Mouse (Mus musculus): ENCODE results near the gene Cnbd2.

Cnbd2 gene

DNA sequence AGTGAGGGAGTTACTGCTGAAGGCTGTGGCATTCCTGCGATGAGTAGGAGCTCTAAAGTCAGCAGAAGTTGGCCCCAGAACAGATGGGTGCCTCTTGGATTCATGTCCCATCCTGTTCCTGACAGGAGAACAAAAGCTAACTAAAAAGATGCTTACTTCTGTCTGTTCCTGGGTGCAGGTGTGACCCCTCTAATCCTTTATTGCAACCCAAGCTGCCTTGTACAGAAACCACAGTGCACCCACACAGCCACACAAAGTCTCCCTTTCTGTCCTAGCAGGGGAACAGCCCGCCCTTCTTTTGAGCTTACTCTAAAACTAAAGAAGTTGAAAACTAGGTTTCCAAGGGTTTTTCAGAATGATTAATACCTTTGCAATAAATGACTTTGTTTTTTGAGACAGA lies 23.9 kb upstream of the Cnbd2 start:
- H3K4me1 ChIP-seq (replicated peaks; ENCODE audit: low read depth, low read length), result peaks cover 27% of the 10 kb centered on the region
- no peaks in the 10 kb centered on the region for H3K9me3 ChIP-seq (ENCODE audit: low read length)
- no peak for TF ChIP-seq POU5F1 (IDR thresholded peaks at IDR 0.05; ENCODE audit: borderline replicate concordance, low read length)
- H3K4me3 ChIP-seq (replicated peaks; ENCODE audit: low read length), result no peak overlapping the region
- peaks cover 99% of the 10 kb centered on the region for H3K36me3 ChIP-seq (ENCODE audit: insufficient read depth, low read length)
- H3K27me3 ChIP-seq (ENCODE audit: insufficient read depth, low read length), result no peaks in the 10 kb centered on the region

DNA sequence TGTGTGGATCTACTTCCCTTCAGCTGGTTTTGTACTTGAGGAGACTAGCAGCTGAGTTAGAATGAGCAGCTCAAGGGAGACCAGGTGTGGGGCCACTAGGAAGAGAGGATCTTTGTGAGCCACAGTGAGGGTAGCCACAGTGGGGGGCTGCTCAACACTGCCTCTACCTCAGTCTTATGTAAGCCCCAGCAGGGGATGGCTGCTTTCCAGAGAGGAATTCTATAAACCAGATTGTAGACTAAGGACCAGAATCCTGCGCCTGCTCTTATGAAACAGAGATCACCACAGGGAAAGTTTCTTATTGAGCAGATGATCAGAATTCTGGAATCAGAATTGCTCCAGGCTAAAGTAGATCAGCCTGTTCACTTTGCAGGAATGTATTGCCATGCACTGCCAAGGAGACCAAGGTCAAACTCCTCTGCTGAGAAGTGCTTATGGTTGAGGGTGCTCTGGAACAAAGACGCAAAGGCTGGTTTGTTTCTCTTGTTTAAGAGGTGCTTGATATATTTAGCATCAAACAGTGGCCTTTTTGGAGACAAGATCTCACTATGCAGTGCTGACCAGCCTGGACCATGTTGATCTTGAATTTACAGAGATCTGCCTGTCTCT lies 22.4 kb upstream of the Cnbd2 start:
- TF ChIP-seq NANOG (IDR thresholded peaks at IDR 0.05; ENCODE audit: borderline replicate concordance, low read length) (no peak), POU5F1 (IDR thresholded peaks at IDR 0.05; ENCODE audit: borderline replicate concordance, low read length) (no peak), CTCF (conservative IDR thresholded peaks at IDR 0.05; ENCODE audit: low read length) (no peak)
- Histone ChIP-seq H3K9me3 (ENCODE audit: low read length) (no peaks in the 10 kb centered on the region), H3K4me3 (replicated peaks; ENCODE audit: low read length) (no peak overlapping the region), H3K27me3 (ENCODE audit: insufficient read depth, low read length) (no peaks in the 10 kb centered on the region), H3K36me3 (ENCODE audit: insufficient read depth, low read length) (peaks cover 99% of the 10 kb centered on the region), H3K4me1 (replicated peaks; ENCODE audit: low read depth, low read length) (peaks cover 27% of the 10 kb centered on the region)

GRCm38 (mm10) chr2:156291998-156292397 lies 20.1 kb upstream of the Cnbd2 start:
- H3K4me3 ChIP-seq (replicated peaks; ENCODE audit: low read length), result no peak overlapping the region
- H3K9me3 ChIP-seq (ENCODE audit: low read length), result no peaks in the 10 kb centered on the region
- no peaks in the 10 kb centered on the region for H3K27me3 ChIP-seq (ENCODE audit: insufficient read depth, low read length)
- H3K4me1 ChIP-seq (replicated peaks; ENCODE audit: low read depth, low read length), result peaks cover 20% of the 10 kb centered on the region
- TF ChIP-seq NANOG (IDR thresholded peaks at IDR 0.05; ENCODE audit: borderline replicate concordance, low read length) (no peak), POU5F1 (IDR thresholded peaks at IDR 0.05; ENCODE audit: borderline replicate concordance, low read length) (no peak), CTCF (conservative IDR thresholded peaks at IDR 0.05; ENCODE audit: low read length) (no peak)
- H3K36me3 ChIP-seq (ENCODE audit: insufficient read depth, low read length), result peaks cover 99% of the 10 kb centered on the region

DNA sequence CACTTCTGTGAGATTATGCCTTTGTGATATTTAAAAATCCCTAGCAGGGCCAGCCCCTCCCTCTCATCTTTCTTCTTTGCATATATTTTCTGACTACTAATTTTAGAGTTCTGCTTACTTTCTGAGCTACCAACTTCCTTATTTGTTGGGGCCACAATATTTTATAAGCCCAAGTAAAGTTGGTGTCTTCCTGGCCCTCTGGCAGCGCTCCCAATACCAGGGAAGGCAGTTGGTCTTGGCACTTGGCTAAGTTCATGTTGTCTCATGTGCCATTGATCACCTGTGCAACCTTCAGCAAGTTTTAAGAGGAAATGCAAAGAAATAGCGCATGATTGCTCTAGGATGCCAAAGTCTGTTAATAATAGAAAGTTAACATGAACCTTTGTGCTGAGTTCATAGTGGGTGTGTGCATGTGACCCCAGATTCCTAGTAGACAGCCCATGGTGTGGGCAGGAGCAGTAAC lies 16.5 kb upstream of the Cnbd2 start:
- Histone ChIP-seq H3K4me1 (replicated peaks; ENCODE audit: low read depth, low read length) (no peaks in the 10 kb centered on the region), H3K9me3 (ENCODE audit: low read length) (no peaks in the 10 kb centered on the region), H3K27me3 (ENCODE audit: insufficient read depth, low read length) (no peaks in the 10 kb centered on the region), H3K36me3 (ENCODE audit: insufficient read depth, low read length) (peaks cover 94% of the 10 kb centered on the region), H3K4me3 (replicated peaks; ENCODE audit: low read length) (no peak overlapping the region)
- TF ChIP-seq POU5F1 (IDR thresholded peaks at IDR 0.05; ENCODE audit: borderline replicate concordance, low read length) (no peak), CTCF (conservative IDR thresholded peaks at IDR 0.05; ENCODE audit: low read length) (no peak), NANOG (IDR thresholded peaks at IDR 0.05; ENCODE audit: borderline replicate concordance, low read length) (no peak)

GRCm38 (mm10) chr2:156296190-156296589 lies 15.9 kb upstream of the Cnbd2 start:
- Histone ChIP-seq H3K4me1 (replicated peaks; ENCODE audit: low read depth, low read length) (no peaks in the 10 kb centered on the region), H3K9me3 (ENCODE audit: low read length) (no peaks in the 10 kb centered on the region), H3K27me3 (ENCODE audit: insufficient read depth, low read length) (no peaks in the 10 kb centered on the region), H3K36me3 (ENCODE audit: insufficient read depth, low read length) (peaks cover 94% of the 10 kb centered on the region), H3K4me3 (replicated peaks; ENCODE audit: low read length) (no peak overlapping the region)
- no peak for TF ChIP-seq CTCF (conservative IDR thresholded peaks at IDR 0.05; ENCODE audit: low read length)
- TF ChIP-seq NANOG (IDR thresholded peaks at IDR 0.05; ENCODE audit: borderline replicate concordance, low read length), result no peak

- peaks cover 3% of the 10 kb centered on the region; the same call in 1 of the 2 replicates for H3K4me1 ChIP-seq (replicated peaks; ENCODE audit: low read depth, low read length)
- peaks cover 94% of the 10 kb centered on the region for H3K36me3 ChIP-seq (ENCODE audit: insufficient read depth, low read length)
- H3K4me3 ChIP-seq (replicated peaks; ENCODE audit: low read length), result no peak overlapping the region
- no peaks in the 10 kb centered on the region for H3K9me3 ChIP-seq (ENCODE audit: low read length)
- TF ChIP-seq NANOG (IDR thresholded peaks at IDR 0.05; ENCODE audit: borderline replicate concordance, low read length), result no peak
- TF ChIP-seq POU5F1 (IDR thresholded peaks at IDR 0.05; ENCODE audit: borderline replicate concordance, low read length), result no peak
- no peak for TF ChIP-seq CTCF (conservative IDR thresholded peaks at IDR 0.05; ENCODE audit: low read length)
- no peaks in the 10 kb centered on the region for H3K27me3 ChIP-seq (ENCODE audit: insufficient read depth, low read length)
These were observed 14.4 kb upstream of the Cnbd2 start for GRCm38 (mm10) chr2:156297653-156298052.

DNA sequence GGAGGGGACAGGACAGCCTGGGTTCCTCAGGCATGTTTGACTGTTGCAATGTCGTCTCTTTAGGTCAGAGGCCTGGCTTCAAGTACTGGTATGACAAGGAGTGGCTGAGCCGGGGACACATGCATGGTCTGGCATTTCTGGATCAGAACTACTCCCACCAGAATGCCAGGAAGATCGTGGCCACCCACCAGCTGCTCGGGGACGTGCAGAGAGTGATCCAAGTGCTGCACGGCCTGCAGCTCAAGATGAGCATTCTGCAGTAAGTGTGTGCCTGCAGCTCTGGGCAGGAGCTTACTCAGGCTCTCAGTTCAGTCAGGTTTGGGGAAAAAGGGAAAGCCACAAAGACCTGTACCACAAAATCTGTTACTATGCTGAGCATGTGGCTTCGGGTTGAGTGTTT lies 13.6 kb upstream of the Cnbd2 start:
- no peak overlapping the region for H3K4me3 ChIP-seq (replicated peaks; ENCODE audit: low read length)
- TF ChIP-seq CTCF (conservative IDR thresholded peaks at IDR 0.05; ENCODE audit: low read length) (no peak), NANOG (IDR thresholded peaks at IDR 0.05; ENCODE audit: borderline replicate concordance, low read length) (no peak), POU5F1 (IDR thresholded peaks at IDR 0.05; ENCODE audit: borderline replicate concordance, low read length) (no peak)

DNA sequence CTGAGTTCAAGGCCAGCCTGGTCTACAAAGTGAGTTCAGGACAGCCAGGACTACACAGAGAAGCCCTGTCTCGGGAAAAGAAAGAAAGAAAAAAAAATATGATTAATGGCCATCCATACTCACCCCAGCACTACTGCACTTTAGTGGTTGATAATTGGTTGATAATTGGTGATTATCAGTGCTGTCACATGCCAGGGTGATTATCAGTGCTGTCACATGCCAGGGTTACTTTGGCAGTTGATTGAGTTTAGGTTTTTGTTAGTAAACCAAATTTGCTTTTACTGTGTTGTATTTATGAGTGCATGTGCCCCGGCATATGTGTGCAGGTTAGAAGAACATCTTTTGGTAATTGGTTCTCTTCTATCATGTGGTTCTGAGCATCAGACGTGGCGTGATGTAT lies 10.0 kb upstream of the Cnbd2 start:
- no peak overlapping the region for H3K4me3 ChIP-seq (replicated peaks; ENCODE audit: low read length)
- TF ChIP-seq CTCF (conservative IDR thresholded peaks at IDR 0.05; ENCODE audit: low read length) (no peak), POU5F1 (IDR thresholded peaks at IDR 0.05; ENCODE audit: borderline replicate concordance, low read length) (no peak), NANOG (IDR thresholded peaks at IDR 0.05; ENCODE audit: borderline replicate concordance, low read length) (no peak)
- no peaks in the 10 kb centered on the region for H3K9me3 ChIP-seq (ENCODE audit: low read length)
- no peaks in the 10 kb centered on the region for H3K27me3 ChIP-seq (ENCODE audit: insufficient read depth, low read length)
- H3K36me3 ChIP-seq (ENCODE audit: insufficient read depth, low read length), result peaks cover 94% of the 10 kb centered on the region
- peaks cover 12% of the 10 kb centered on the region for H3K4me1 ChIP-seq (replicated peaks; ENCODE audit: low read depth, low read length)

More for the DNA sequence above, 13.6 kb upstream of the Cnbd2 start:
- peaks cover 7% of the 10 kb centered on the region; the same call in 1 of the 2 replicates for H3K4me1 ChIP-seq (replicated peaks; ENCODE audit: low read depth, low read length)
- peaks cover 94% of the 10 kb centered on the region for H3K36me3 ChIP-seq (ENCODE audit: insufficient read depth, low read length)
- H3K9me3 ChIP-seq (ENCODE audit: low read length), result no peaks in the 10 kb centered on the region
- H3K27me3 ChIP-seq (ENCODE audit: insufficient read depth, low read length), result no peaks in the 10 kb centered on the region

DNA sequence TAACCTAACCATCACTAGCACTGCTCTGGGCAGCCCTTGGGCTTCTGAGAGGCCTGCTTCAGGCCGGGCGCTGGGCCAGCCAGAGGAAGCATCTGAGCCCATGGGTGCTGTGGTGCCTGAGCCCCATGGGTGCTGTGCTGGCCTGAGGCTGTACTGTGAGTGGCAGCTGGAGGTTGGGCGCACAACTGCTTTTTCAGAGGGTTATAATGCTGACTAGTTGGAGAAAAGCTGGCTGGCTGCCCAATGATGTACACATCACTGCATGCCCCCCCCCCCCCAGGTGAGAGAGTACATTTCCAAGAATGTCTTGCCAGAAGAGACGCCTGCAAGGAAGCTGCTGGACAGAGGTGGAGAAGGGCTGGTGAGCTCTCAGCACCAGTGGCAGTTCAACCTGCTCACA lies 7.7 kb upstream of the Cnbd2 start:
- TF ChIP-seq CTCF (conservative IDR thresholded peaks at IDR 0.05; ENCODE audit: low read length) (no peak), NANOG (IDR thresholded peaks at IDR 0.05; ENCODE audit: borderline replicate concordance, low read length) (no peak), POU5F1 (IDR thresholded peaks at IDR 0.05; ENCODE audit: borderline replicate concordance, low read length) (no peak)
- Histone ChIP-seq H3K4me1 (replicated peaks; ENCODE audit: low read depth, low read length) (peaks cover 12% of the 10 kb centered on the region), H3K27me3 (ENCODE audit: insufficient read depth, low read length) (no peaks in the 10 kb centered on the region), H3K9me3 (ENCODE audit: low read length) (no peaks in the 10 kb centered on the region), H3K4me3 (replicated peaks; ENCODE audit: low read length) (no peak overlapping the region), H3K36me3 (ENCODE audit: insufficient read depth, low read length) (peaks cover 96% of the 10 kb centered on the region)
